Mouse (Mus musculus) heart, adult 2 months (tissue): ENCODE results near the gene Srp68.

Source experiments
- CTCF ChIP-seq: fragments of 200-600 bp; IDR thresholded peaks from 2 replicates; pipeline ENCODE4 v1.8.1; 2022; ENCODE audit warnings: antibody characterized with exemption, mild to moderate bottlenecking, moderate library complexity
- EP300 ChIP-seq: fragments of 200-500 bp; IDR thresholded peaks from 2 replicates; pipeline ENCODE4 v1.6.1; 2011; ENCODE audit warnings: low read depth, low read length, control low read depth; ENCODE audit not compliant: insufficient read depth
- POLR2A ChIP-seq: fragments of 200-500 bp; IDR thresholded peaks from 2 replicates; pipeline ENCODE4 v1.6.1; 2011; ENCODE audit warnings: mild to moderate bottlenecking, low read depth, low read length, control low read depth; ENCODE audit not compliant: insufficient read depth

DNA sequence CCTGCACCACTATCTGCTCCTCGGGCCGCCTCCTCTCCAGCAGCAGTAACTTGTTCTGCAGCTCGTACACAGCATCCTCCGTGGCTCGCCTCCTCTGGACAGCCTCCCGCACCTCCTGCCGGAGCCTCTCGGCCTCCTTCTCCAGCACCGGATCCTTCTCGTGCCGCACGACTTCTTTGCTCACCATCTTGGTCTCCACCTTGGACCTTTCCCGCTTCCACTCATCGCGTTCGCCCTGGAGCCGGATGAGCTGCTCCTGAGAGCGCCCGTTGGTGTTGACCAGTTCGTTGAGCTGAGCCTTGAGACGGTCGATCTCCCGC, 51.3 kb downstream of the Srp68 start:
- no peak for TF ChIP-seq CTCF
- TF ChIP-seq POLR2A, result no peak
- no peak for TF ChIP-seq EP300
